Mouse (Mus musculus) liver, postnatal 0 days (tissue): ENCODE measurements around the gene Cyp27b1.

ENCODE experiments used
- CTCF ChIP-seq: sonication (generic); IDR thresholded peaks from 2 replicates; pipeline ENCODE4 v1.5.1; 2016; ENCODE audit warnings: antibody characterized with exemption, low read depth
- EP300 ChIP-seq: IDR thresholded peaks from 2 replicates; pipeline ENCODE4 v1.6.1; 2016; ENCODE audit warnings: antibody characterized with exemption, low read depth, mild to moderate bottlenecking

- TF ChIP-seq EP300 = no peak
- no peak for TF ChIP-seq CTCF
These were observed 2.0 kb downstream of the Cyp27b1 start for GRCm38 (mm10) chr10:127050119-127050474.
